Mouse (Mus musculus) intestine, embryonic 16.5 days (tissue): Measurements from ENCODE around the gene Grxcr1. TPM values are rescaled to one million over a fixed set of nuclear protein-coding genes. Genes with fewer than 3 reads are reported as not detected.

Experiments
- ATAC-seq: fragments of 200-750 bp; cut with Nextera tagmentation; 2 replicates; pipeline ENCODE4 v1.8.0; 2017; ENCODE audit warnings: moderate TSS enrichment, moderate library complexity
- H3K27ac ChIP-seq: fragments of 300-500 bp; sonication (generic); 2 replicates; pipeline ENCODE4 v1.5.1; 2014; ENCODE audit warnings: mild to moderate bottlenecking, low read length
- H3K27me3 ChIP-seq: fragments of 300-500 bp; sonication (generic); replicated peaks from 2 replicates; pipeline ENCODE4 v1.6.1; 2014; ENCODE audit warnings: low read length, control low read depth, mixed read lengths; ENCODE audit not compliant: control insufficient read depth, insufficient read depth
- H3K36me3 ChIP-seq: fragments of 300-500 bp; sonication (generic); 2 replicates; pipeline ENCODE4 v1.6.1; 2014; ENCODE audit warnings: low read length, control low read depth; ENCODE audit not compliant: control insufficient read depth, insufficient read depth
- H3K4me1 ChIP-seq: fragments of 300-500 bp; sonication (generic); 2 replicates; pipeline ENCODE4 v1.6.1; 2014; ENCODE audit warnings: low read length, control low read depth, mixed read lengths; ENCODE audit not compliant: control insufficient read depth, insufficient read depth
- H3K4me2 ChIP-seq: fragments of 300-500 bp; sonication (generic); 2 replicates; pipeline ENCODE4 v1.6.1; 2014; ENCODE audit warnings: low read depth, low read length, control low read depth
- H3K4me3 ChIP-seq: fragments of 300-500 bp; sonication (generic); 2 replicates; pipeline ENCODE4 v1.5.1; 2014; ENCODE audit warnings: mild to moderate bottlenecking, low read length
- H3K9ac ChIP-seq: fragments of 300-500 bp; sonication (generic); 2 replicates; pipeline ENCODE4 v1.6.1; 2014; ENCODE audit warnings: low read depth, low read length
- H3K9me3 ChIP-seq: fragments of 300-500 bp; sonication (generic); 2 replicates; pipeline ENCODE4 v1.6.1; 2016; ENCODE audit warnings: low read length, control low read depth; ENCODE audit not compliant: control insufficient read depth
- WGBS: fragments of 180-500 bp; shearing (Covaris S2); extraction: QIAGEN DNeasy Blood & Tissue Kit; methylation state at CpG from one replicate; pipeline ENCODE4 v1.1.7; 2014; 5-methylcytosine and 5-hydroxymethylcytosine counted together
- polyA plus RNA-seq: library from polyadenylated mRNA; unstranded; fragments of >200 nt; fragmentation: Nextera tagmentation; extraction: Ambion mirVana; gene quantifications from 2 replicates; pipeline ENCODE4 v1.2.1, GENCODE M21; 2015

Grxcr1 gene
- polyA plus RNA-seq, 1 experiment from 2014 or later: not detected

DNA sequence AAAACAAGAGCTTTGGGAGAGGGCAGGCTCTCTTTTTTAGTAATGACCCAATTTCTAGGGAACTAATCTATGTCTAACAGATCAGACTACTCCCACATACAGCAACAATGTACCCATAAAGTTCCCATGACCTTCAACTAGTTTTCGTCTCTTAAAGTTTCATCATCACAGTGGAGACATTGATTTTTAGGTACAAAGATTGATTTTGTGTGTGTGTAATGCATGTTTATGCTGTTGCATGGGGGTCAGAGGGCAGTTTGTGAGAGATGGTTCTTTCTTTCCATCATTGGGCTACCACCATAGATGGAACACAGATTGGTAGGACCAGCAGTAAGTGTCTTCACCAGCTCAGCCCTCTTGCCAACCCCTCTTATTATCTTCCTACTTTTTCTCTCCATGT is 93.8 kb downstream of the Grxcr1 start:
- WGBS: 92% methylated on average over 1 of the region's 1 CpGs
- no peak overlapping the region for H3K9ac ChIP-seq
- ATAC-seq: no peak
- no peak overlapping the region for H3K27ac ChIP-seq
- H3K27me3 ChIP-seq: no peaks in the 10 kb centered on the region
- H3K4me3 ChIP-seq: no peak overlapping the region
- H3K36me3 ChIP-seq: no peaks in the 10 kb centered on the region
- H3K9me3 ChIP-seq: no peaks in the 10 kb centered on the region
- no peaks in the 10 kb centered on the region for H3K4me1 ChIP-seq
- H3K4me2 ChIP-seq: no peak overlapping the region

- no peaks in the 10 kb centered on the region for H3K27me3 ChIP-seq
- H3K27ac ChIP-seq: no peak overlapping the region
- no peaks in the 10 kb centered on the region for H3K4me1 ChIP-seq
- no peak overlapping the region for H3K4me2 ChIP-seq
- H3K9me3 ChIP-seq: no peaks in the 10 kb centered on the region
- ATAC-seq: peak; percentile 71
- H3K36me3 ChIP-seq: no peaks in the 10 kb centered on the region
- no peak overlapping the region for H3K4me3 ChIP-seq
- H3K9ac ChIP-seq: no peak overlapping the region
- 12% methylated on average over 4 of the region's 4 CpGs for WGBS
Observed at GRCm38 (mm10) chr5:68128421-68128820, 96.8 kb downstream of the Grxcr1 start.

- Histone ChIP-seq H3K27me3 (no peaks in the 10 kb centered on the region), H3K4me1 (no peaks in the 10 kb centered on the region), H3K4me3 (no peak overlapping the region), H3K27ac (no peak overlapping the region), H3K9ac (no peak overlapping the region), H3K4me2 (no peak overlapping the region), H3K36me3 (no peaks in the 10 kb centered on the region), H3K9me3 (no peaks in the 10 kb centered on the region)
- WGBS: 58% methylated on average over 3 of the region's 3 CpGs
- peak; percentile 92 for ATAC-seq
Observed at GRCm38 (mm10) chr5:68128821-68129608, 97.4 kb downstream of the Grxcr1 start.

GRCm38 (mm10) chr5:68146818-68147217 is 115.2 kb downstream of the Grxcr1 start:
- Histone ChIP-seq H3K9me3 (no peaks in the 10 kb centered on the region), H3K4me1 (no peaks in the 10 kb centered on the region), H3K27me3 (no peaks in the 10 kb centered on the region), H3K4me3 (no peak overlapping the region), H3K36me3 (no peaks in the 10 kb centered on the region), H3K9ac (no peak overlapping the region), H3K4me2 (no peak overlapping the region), H3K27ac (no peak overlapping the region)
- no peak for ATAC-seq
- 80% methylated on average over 1 of the region's 1 CpGs for WGBS

DNA sequence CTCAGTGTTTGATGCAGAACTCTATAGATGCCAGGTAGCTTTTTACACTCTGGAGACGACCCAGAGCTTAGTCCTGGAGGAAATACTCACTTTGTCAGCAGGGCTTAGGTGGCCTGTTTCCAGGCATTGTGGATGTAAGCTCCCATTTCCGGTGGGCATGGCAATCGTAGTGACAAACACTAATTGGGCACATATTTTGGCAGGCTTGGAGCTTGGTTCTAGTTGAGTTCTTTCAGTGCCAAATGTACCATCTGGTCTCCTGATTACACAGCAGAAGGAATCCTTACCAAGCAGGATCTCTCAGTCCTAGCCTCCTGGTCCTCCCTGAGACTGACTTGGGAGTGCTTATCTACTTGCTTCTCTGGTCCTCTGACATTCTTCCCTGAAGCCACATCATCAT is 118.3 kb downstream of the Grxcr1 start:
- WGBS: 60% methylated on average over 3 of the region's 3 CpGs
- H3K9me3 ChIP-seq: no peaks in the 10 kb centered on the region
- no peak overlapping the region for H3K4me2 ChIP-seq
- H3K36me3 ChIP-seq: no peaks in the 10 kb centered on the region
- H3K9ac ChIP-seq: no peak overlapping the region
- H3K4me3 ChIP-seq: no peak overlapping the region
- H3K27ac ChIP-seq: no peak overlapping the region
- no peaks in the 10 kb centered on the region for H3K27me3 ChIP-seq
- no peak for ATAC-seq
- H3K4me1 ChIP-seq: no peaks in the 10 kb centered on the region

- Histone ChIP-seq H3K4me2 (no peak overlapping the region), H3K4me3 (no peak overlapping the region), H3K27me3 (no peaks in the 10 kb centered on the region), H3K4me1 (no peaks in the 10 kb centered on the region), H3K9me3 (no peaks in the 10 kb centered on the region), H3K27ac (no peak overlapping the region), H3K9ac (no peak overlapping the region), H3K36me3 (no peaks in the 10 kb centered on the region)
- no peak for ATAC-seq
- 81% methylated on average over 4 of the region's 4 CpGs for WGBS
Observed at GRCm38 (mm10) chr5:68150347-68151043, 118.9 kb downstream of the Grxcr1 start.

DNA sequence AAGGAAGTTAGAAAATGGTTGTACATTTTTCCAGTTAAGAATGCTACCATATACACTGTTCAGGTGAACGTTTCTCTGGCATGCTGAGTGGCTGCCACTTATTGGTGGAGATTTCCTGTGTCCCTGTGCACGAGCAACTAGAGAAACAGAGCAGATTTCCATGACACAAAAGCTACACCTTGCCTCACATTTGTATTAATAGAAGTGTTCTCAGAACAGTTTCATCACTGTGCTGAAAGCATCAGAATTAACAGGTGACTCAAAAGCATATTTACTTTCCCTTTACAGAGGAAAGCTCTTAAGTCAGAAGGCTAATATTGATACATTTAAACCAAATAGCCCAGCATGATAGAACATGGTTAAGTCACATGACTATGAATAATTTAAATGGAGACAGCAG is 130.9 kb downstream of the Grxcr1 start:
- Histone ChIP-seq H3K4me1 (no peaks in the 10 kb centered on the region), H3K4me2 (no peak overlapping the region), H3K36me3 (no peaks in the 10 kb centered on the region), H3K9me3 (no peaks in the 10 kb centered on the region), H3K4me3 (no peak overlapping the region), H3K9ac (no peak overlapping the region), H3K27ac (no peak overlapping the region), H3K27me3 (no peaks in the 10 kb centered on the region)
- no peak for ATAC-seq
- WGBS: 73% methylated on average over 2 of the region's 2 CpGs

DNA sequence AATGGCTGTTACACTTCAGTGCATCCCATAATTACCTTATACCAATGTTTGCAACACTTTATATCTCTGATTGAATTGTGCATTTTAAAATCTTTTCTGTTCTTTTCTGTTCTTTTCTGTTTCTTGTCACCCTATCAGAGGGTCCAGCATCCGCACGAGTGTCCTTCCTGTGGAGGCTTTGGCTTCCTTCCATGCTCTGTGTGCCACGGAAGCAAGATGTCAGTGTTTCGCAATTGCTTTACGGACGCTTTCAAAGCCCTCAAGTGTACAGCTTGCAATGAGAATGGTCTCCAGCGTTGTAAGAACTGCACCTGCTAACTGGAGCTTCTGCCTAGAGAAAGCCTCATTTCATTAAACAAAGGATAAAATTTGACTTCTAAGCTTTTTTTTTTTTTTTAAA is 134.3 kb downstream of the Grxcr1 start:
- 84% methylated on average over 7 of the region's 7 CpGs for whole genome bisulfite sequencing
- Histone ChIP-seq H3K27ac (no peak overlapping the region), H3K9ac (no peak overlapping the region), H3K4me3 (no peak overlapping the region), H3K27me3 (no peaks in the 10 kb centered on the region), H3K9me3 (no peaks in the 10 kb centered on the region), H3K36me3 (no peaks in the 10 kb centered on the region), H3K4me2 (no peak overlapping the region), H3K4me1 (no peaks in the 10 kb centered on the region)
- no peak for ATAC-seq
